Mouse (Mus musculus): ENCODE results near the gene Pgm3.

The Pgm3 gene

DNA sequence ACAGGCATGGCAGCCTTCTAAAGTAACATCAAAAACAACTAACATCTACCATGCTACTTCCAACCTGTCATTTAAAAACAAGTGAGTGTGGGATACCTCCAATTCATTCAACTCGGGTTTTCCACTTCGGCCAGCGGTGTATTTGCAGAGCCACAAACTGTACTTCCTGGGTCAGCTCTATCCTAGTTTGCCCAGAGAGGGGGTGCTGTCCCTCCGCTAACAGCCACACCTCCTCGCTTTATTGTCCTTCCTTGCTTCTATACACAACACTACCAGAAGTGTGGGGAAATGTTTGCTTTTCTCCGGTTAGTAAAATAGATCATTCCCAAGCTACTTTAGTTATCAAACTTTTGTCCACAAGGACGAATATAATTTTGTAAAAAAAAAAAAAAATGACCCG is 696 bp downstream of the Pgm3 start:
- intact Hi-C loops (cut with DNase I): loop anchor here (5.0 to 10.0 kb wide), 2 partner anchors 104 to 796 kb away; partner anchors contain the start of gene Dop1a

GRCm38 (mm10) chr9:86570261-86570890 is 1.3 kb downstream of the Pgm3 start:
- intact Hi-C loops (cut with DNase I): loop anchor here (5.0 to 10.0 kb wide), 2 partner anchors 103 to 796 kb away; partner anchors contain the start of gene Dop1a

DNA sequence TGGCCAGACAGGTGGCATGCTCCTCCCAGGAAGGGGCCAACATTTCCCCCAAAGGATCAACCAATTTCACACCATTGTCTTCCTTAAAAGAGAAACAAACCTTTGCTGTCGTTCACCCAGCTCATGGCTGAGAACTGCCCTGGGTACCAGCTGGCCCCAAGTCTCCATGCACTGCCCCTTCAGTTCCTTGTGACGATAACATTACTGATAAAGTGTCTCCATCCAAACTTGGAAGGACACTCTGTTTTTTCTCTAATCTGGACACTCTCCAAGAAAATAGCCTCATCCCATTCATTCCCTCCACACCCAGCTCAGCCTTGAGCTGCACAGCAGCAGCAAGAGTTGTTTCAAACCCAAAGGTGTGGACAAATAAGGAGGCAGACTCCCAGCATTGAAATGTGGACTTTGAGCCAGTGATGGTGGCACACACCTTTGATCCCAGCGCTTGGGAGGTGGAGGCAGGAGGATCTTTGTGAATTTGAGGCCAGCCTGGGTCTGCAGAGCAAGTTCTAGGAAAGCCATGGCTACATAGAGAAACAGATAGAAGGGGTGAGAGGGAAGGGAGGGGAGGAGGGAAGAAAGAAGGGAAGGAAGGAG is 2.2 kb downstream of the Pgm3 start:
- intact Hi-C loops (cut with DNase I): no loop called here

GRCm38 (mm10) chr9:86560543-86560942 is 11.1 kb downstream of the Pgm3 start:
- intact Hi-C loops (cut with DNase I): no loop called here

DNA sequence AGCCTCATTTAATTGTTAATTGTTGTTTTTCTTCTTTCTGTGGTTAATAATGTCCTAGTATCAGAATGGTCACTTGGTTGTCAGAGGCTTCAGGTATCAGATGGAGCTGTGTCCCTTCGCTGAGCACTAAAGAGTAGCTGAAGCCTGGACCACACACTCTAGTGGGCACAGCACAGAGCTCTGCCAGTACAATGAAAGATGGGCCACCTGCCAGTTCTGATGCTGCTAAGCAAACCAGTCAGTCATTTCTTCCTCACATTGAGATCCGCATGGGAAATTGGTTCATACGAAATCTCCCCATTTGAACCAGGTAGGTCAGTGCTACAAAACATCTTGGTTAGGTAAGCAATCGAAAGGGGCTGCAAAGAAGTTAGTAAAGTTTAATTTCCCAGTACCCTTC is 17.0 kb downstream of the Pgm3 start:
- intact Hi-C loops (cut with DNase I): loop anchor here (10.0 kb wide), 1 partner anchor 840 kb away; no protein-coding TSS in a partner anchor

- intact Hi-C loops (cut with DNase I): loop anchor here (10.0 kb wide), 1 partner anchor 839 kb away; no protein-coding TSS in a partner anchor
Observed at GRCm38 (mm10) chr9:86553886-86554285, 17.8 kb downstream of the Pgm3 start.

GRCm38 (mm10) chr9:86550717-86551116 is 20.9 kb downstream of the Pgm3 start:
- intact Hi-C loops (cut with DNase I): loop anchor here (10.0 kb wide), 1 partner anchor 836 kb away; no protein-coding TSS in a partner anchor

DNA sequence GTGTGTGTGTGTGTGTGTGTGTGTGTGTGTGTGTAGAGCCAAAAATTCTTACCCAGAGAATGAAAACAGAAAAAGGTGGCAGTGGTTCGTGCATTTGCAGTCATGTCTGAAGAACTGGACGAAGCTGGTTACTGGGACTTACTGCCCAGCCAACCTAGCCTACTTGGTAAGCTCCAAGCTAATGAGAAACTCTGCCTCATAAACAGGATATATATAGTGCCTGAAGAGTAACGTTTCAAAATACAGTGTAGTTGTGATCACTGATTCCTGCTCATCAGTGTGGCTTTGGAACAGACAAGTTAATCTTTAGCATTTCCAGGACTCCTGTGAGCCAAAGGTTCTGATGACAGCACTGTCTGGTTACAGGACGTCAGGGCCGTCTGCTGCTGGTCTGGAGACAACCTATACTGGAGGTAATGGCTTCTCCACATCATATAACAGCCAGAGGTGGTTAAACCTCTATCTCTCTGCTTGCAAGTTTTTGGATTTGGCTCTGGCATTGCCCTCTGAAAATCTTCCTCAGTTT is 21.9 kb downstream of the Pgm3 start:
- intact Hi-C loops (cut with DNase I): loop anchor here (10.0 kb wide), 1 partner anchor 835 kb away; no protein-coding TSS in a partner anchor

- intact Hi-C loops (cut with DNase I): no loop called here
Observed at GRCm38 (mm10) chr9:86544559-86544958, 27.1 kb downstream of the Pgm3 start.

DNA sequence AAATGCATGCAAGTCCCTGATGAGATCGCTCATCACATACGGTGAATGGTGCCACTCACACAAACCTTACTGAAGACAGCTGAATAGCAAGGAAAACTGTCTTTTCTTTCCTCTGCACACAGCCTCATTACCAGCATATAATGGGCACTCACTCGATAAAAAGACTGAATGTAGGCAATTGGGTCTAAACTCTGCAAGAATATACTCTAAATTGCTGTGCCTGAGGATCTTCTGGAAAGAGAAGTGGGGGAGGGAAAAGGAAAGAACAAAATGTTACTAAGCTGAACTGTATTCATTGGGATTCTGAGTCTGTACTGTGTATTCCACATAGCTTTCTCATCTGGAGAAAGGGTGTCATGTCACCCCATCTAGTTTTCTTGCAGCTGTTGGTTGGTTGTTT is 28.2 kb downstream of the Pgm3 start:
- intact Hi-C loops (cut with DNase I): no loop called here

- intact Hi-C loops (cut with DNase I): no loop called here
Observed at GRCm38 (mm10) chr9:86534071-86534470, 37.6 kb downstream of the Pgm3 start.

DNA sequence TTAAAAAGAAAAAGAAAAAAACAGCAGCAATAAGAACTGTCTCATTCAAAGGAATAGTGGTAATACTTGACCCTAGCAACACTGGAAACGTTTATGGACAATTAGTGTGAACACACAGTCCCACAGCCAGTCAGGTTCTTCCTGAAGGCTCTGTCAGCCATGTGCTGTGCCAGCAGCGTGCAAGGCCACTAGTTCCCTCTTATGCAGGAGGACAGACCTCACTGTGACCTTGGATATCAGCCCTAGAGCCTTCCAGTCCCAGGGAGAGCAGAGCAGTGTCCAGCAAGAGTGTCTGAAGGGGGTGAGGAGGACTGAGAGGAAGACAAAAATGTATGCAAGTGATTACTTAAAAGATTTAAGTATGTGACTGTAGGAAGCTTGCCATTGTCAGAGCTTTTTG is 46.0 kb downstream of the Pgm3 start:
- intact Hi-C loops (cut with DNase I): no loop called here

GRCm38 (mm10) chr9:86522335-86522734 is 49.3 kb downstream of the Pgm3 start:
- intact Hi-C loops (cut with DNase I): no loop called here

DNA sequence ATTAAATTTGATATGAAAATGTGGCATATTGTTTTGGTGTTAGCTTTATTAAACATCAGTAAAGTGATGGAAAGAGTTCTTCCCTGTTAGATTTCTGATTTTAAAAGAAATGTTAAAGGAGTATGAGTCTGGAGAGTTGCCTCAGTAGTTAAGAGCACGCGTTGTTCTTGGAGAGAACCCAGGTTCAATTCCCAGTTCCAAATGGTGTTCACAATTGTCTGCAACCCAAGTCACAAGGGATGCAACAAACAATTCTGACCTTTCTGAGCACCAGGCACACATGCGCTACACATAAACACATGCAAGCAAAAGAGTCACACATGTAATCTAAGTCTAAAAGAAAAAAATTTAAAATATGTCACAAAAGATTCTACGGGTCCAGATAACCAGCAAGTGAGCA is 56.8 kb downstream of the Pgm3 start:
- intact Hi-C loops (cut with DNase I): no loop called here

GRCm38 (mm10) chr9:86514390-86514789 is 57.3 kb downstream of the Pgm3 start:
- intact Hi-C loops (cut with DNase I): no loop called here

DNA sequence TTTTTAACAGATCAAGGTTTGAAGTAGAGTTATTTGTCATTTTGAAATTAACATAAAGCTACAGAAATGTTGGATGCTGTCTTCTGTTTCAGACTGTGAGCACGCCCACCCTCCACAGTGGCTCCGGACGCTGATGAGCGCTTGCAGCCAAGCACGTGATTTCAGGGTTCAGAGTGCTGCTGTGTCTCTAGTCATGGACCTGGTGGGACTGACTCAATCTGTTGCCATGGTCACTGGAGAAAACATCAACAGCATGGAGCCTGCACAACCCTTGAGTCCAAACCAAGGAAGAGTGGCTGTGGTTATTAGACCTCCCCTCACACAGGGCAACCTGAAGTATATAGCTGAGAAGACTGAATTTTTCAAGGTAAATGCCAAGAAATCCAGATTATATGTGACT is 57.9 kb downstream of the Pgm3 start:
- intact Hi-C loops (cut with DNase I): no loop called here

GRCm38 (mm10) chr9:86507437-86507836 is 64.2 kb downstream of the Pgm3 start:
- intact Hi-C loops (cut with DNase I): no loop called here
